Mouse (Mus musculus) liver, adult 2 months (tissue): ENCODE data around the gene Itpkb. TPM values are rescaled to one million over a fixed set of nuclear protein-coding genes. Genes with fewer than 3 reads are reported as not detected.

Source experiments
- DNase-seq: peaks from one replicate; pipeline ENCODE4 v3.0.0-alpha.2; 2011; ENCODE audit warnings: low read depth, low spot score; ENCODE audit errors: extremely low read depth
- H3K27ac ChIP-seq: fragments of 200-500 bp; replicated peaks from 2 replicates; pipeline ENCODE4 v1.5.1; 2012; ENCODE audit warnings: low read depth, mild to moderate bottlenecking, control low read depth, inconsistent platforms, low read length; ENCODE audit not compliant: insufficient read depth
- H3K27me3 ChIP-seq: fragments of 200-500 bp; 2 replicates; pipeline ENCODE4 v1.6.1; 2012; ENCODE audit warnings: mild to moderate bottlenecking, moderate library complexity, low read length, inconsistent platforms; ENCODE audit not compliant: control insufficient read depth, insufficient read depth
- H3K36me3 ChIP-seq: fragments of 200-500 bp; 2 replicates; pipeline ENCODE4 v1.6.1; 2012; ENCODE audit warnings: low read length, inconsistent platforms; ENCODE audit not compliant: control insufficient read depth, insufficient read depth
- H3K4me1 ChIP-seq: fragments of 200-500 bp; 2 replicates; pipeline ENCODE4 v1.6.1; 2011; ENCODE audit warnings: low read length; ENCODE audit not compliant: control insufficient read depth, insufficient read depth
- H3K4me3 ChIP-seq: fragments of 200-500 bp; 2 replicates; pipeline ENCODE4 v1.5.1; 2011; ENCODE audit warnings: low read depth, mild to moderate bottlenecking, control low read depth, low read length, moderate library complexity; ENCODE audit not compliant: insufficient read depth
- H3K79me2 ChIP-seq: fragments of 200-500 bp; 2 replicates; pipeline ENCODE4 v1.6.1; 2012; ENCODE audit warnings: inconsistent platforms, mild to moderate bottlenecking, low read length, moderate library complexity; ENCODE audit not compliant: control insufficient read depth, insufficient read depth
- H3K9ac ChIP-seq: fragments of 200-500 bp; 2 replicates; pipeline ENCODE4 v1.6.1; 2012; ENCODE audit warnings: low read depth, mild to moderate bottlenecking, control low read depth, inconsistent platforms, low read length
- CTCF ChIP-seq: fragments of 200-500 bp; IDR thresholded peaks from 2 replicates; pipeline ENCODE4 v1.5.1; 2011; ENCODE audit warnings: low read depth, low read length, control low read depth
- POLR2A ChIP-seq: fragments of 200-500 bp; IDR thresholded peaks from 2 replicates; pipeline ENCODE4 v1.6.1; 2011; ENCODE audit warnings: low read length, control low read depth; ENCODE audit not compliant: insufficient read depth; ENCODE audit errors: extremely low read depth
- WGBS: fragments of 180-500 bp; shearing (Covaris S2); methylation state at CpG from one replicate; pipeline ENCODE4 v1.1.7; 2018; 5-methylcytosine and 5-hydroxymethylcytosine counted together
- polyA plus RNA-seq: library from polyadenylated mRNA; depleted of rRNA; stranded (reverse); fragments of >200 nt; gene quantifications from 2 replicates; pipeline ENCODE4 v1.2.3, GENCODE M21; 2012
- total RNA-seq: library from RNA; depleted of rRNA; stranded (reverse); fragments of >200 nt; gene quantifications from 2 replicates; pipeline ENCODE4 v1.2.3, GENCODE M21; 2014

Gene Itpkb
- total and polyA plus RNA-seq, 2 experiments = 2.7 to 3.7 TPM

GRCm38 (mm10) chr1:180333588-180333987, 3.3 kb downstream of the Itpkb start:
- no peaks in the 10 kb centered on the region for H3K36me3 ChIP-seq
- peaks cover 8% of the 10 kb centered on the region; the same call in 1 of the 2 replicates for H3K79me2 ChIP-seq
- peak overlapping the region; percentile 80 for H3K4me3 ChIP-seq
- 39% methylated on average over 6 of the region's 6 CpGs for WGBS
- no peak for TF ChIP-seq POLR2A
- TF ChIP-seq CTCF = no peak
- H3K27me3 ChIP-seq = peaks cover 8% of the 10 kb centered on the region
- no peak overlapping the region for H3K27ac ChIP-seq
- peak overlapping the region; percentile 52; the same call in 1 of the 2 replicates for H3K9ac ChIP-seq
- H3K4me1 ChIP-seq = peaks cover 1% of the 10 kb centered on the region; the same call in 1 of the 2 replicates
- no peak for DNase-seq

GRCm38 (mm10) chr1:180334541-180334940, 4.3 kb downstream of the Itpkb start:
- H3K4me3 ChIP-seq = peak overlapping the region; percentile 30; the same call in 1 of the 2 replicates
- H3K4me1 ChIP-seq = peaks cover 1% of the 10 kb centered on the region
- DNase-seq = no peak
- H3K9ac ChIP-seq = peak overlapping the region; percentile 21; the same call in 1 of the 2 replicates
- 75% methylated on average over 6 of the region's 6 CpGs for WGBS
- H3K27me3 ChIP-seq = peaks cover 8% of the 10 kb centered on the region
- peaks cover 8% of the 10 kb centered on the region; the same call in 1 of the 2 replicates for H3K79me2 ChIP-seq
- TF ChIP-seq CTCF (no peak), POLR2A (no peak)
- no peak overlapping the region for H3K27ac ChIP-seq
- no peaks in the 10 kb centered on the region for H3K36me3 ChIP-seq

- Histone ChIP-seq H3K27me3 (peaks cover 8% of the 10 kb centered on the region), H3K27ac (no peak overlapping the region), H3K36me3 (no peaks in the 10 kb centered on the region), H3K9ac (peak overlapping the region; percentile 38; the same call in 1 of the 2 replicates), H3K4me1 (no peaks in the 10 kb centered on the region; the same call in none of the 2 replicates), H3K4me3 (no peak overlapping the region; the same call in 1 of the 2 replicates), H3K79me2 (peaks cover 8% of the 10 kb centered on the region; the same call in 1 of the 2 replicates)
- TF ChIP-seq CTCF (no peak), POLR2A (no peak)
- no peak for DNase-seq
- WGBS = 69% methylated on average over 12 of the region's 12 CpGs
These were observed 5.5 kb downstream of the Itpkb start for GRCm38 (mm10) chr1:180335513-180336375.

GRCm38 (mm10) chr1:180338358-180338757, 8.1 kb downstream of the Itpkb start:
- Histone ChIP-seq H3K27ac (no peak overlapping the region), H3K9ac (no peak overlapping the region), H3K4me1 (no peaks in the 10 kb centered on the region; the same call in none of the 2 replicates), H3K79me2 (peaks cover 2% of the 10 kb centered on the region; the same call in 1 of the 2 replicates), H3K36me3 (no peaks in the 10 kb centered on the region), H3K4me3 (no peak overlapping the region), H3K27me3 (no peaks in the 10 kb centered on the region)
- 84% methylated on average over 8 of the region's 8 CpGs for WGBS
- TF ChIP-seq POLR2A (no peak), CTCF (no peak)
- DNase-seq = no peak

GRCm38 (mm10) chr1:180339143-180339542, 8.9 kb downstream of the Itpkb start:
- no peaks in the 10 kb centered on the region for H3K27me3 ChIP-seq
- no peak overlapping the region for H3K9ac ChIP-seq
- H3K36me3 ChIP-seq = no peaks in the 10 kb centered on the region
- no peak overlapping the region for H3K27ac ChIP-seq
- no peaks in the 10 kb centered on the region; the same call in 1 of the 2 replicates for H3K79me2 ChIP-seq
- WGBS = 82% methylated on average over 5 of the region's 5 CpGs
- no peak for TF ChIP-seq CTCF
- no peak for TF ChIP-seq POLR2A
- no peak overlapping the region for H3K4me3 ChIP-seq
- DNase-seq = no peak
- H3K4me1 ChIP-seq = no peaks in the 10 kb centered on the region; the same call in 1 of the 2 replicates
